Mouse (Mus musculus) heart, embryonic 10.5 days (tissue): ENCODE results near the gene Pla1a. TPM values are rescaled to one million over a fixed set of nuclear protein-coding genes. Genes with fewer than 3 reads are reported as not detected.

Experiments
- DNase-seq: peaks from one replicate; pipeline ENCODE4 v3.0.0-alpha.2; 2017; ENCODE audit warnings: low spot score
- H3K27ac ChIP-seq: fragments of 300-500 bp; sonication (generic); 2 replicates; pipeline ENCODE4 v1.5.1; 2016; ENCODE audit warnings: mild to moderate bottlenecking
- H3K27me3 ChIP-seq: fragments of 300-500 bp; sonication (generic); 2 replicates; pipeline ENCODE4 v1.6.1; 2016; ENCODE audit warnings: mild to moderate bottlenecking; ENCODE audit not compliant: poor library complexity, insufficient read depth, severe bottlenecking
- H3K36me3 ChIP-seq: fragments of 300-500 bp; sonication (generic); 2 replicates; pipeline ENCODE4 v1.6.1; 2016; ENCODE audit warnings: mild to moderate bottlenecking, moderate library complexity
- H3K4me1 ChIP-seq: fragments of 300-500 bp; sonication (generic); 2 replicates; pipeline ENCODE4 v1.6.1; 2016; ENCODE audit warnings: mild to moderate bottlenecking
- H3K4me3 ChIP-seq: fragments of 300-500 bp; sonication (generic); 2 replicates; pipeline ENCODE4 v1.5.1; 2016; ENCODE audit warnings: mild to moderate bottlenecking, moderate library complexity
- H3K9me3 ChIP-seq: fragments of 300-500 bp; sonication (generic); 2 replicates; pipeline ENCODE4 v1.6.1; 2016; ENCODE audit warnings: mild to moderate bottlenecking, moderate library complexity
- WGBS: fragments of 180-500 bp; shearing (Covaris S2); methylation state at CpG from one replicate; pipeline ENCODE4 v1.1.7; 2016; 5-methylcytosine and 5-hydroxymethylcytosine counted together
- polyA plus RNA-seq: library from polyadenylated mRNA; unstranded; fragments of >200 nt; fragmentation: Nextera tagmentation; extraction: Ambion mirVana; gene quantifications from 2 replicates; pipeline ENCODE4 v1.2.1, GENCODE M21; 2016

Gene Pla1a
- polyA plus RNA-seq, 1 experiment from 2014 or later, result 0.19 TPM

DNA sequence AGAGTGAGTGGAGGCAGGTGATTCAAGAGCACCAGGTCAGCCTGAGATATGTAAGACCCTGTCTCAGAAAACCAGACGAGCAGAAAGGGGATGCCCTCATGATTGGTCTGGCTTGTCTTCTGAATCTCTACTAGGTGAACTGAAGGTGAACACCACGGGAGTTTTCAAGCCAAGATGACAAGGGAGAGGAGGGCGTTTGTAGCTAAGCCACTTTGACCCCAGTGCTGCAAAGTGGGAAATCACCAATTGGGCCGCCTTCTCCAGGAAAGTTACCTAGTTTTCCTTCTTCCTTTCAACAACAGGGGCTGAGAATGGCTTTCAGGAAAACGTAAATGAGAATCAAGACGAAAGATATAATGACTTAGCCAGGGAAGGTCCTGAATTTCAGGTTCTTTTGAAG is 44.2 kb downstream of the Pla1a start:
- 65% methylated on average over 6 of the region's 6 CpGs for WGBS
- Histone ChIP-seq H3K4me1 (no peaks in the 10 kb centered on the region), H3K4me3 (no peak overlapping the region), H3K27ac (no peak overlapping the region), H3K36me3 (no peaks in the 10 kb centered on the region), H3K27me3 (no peaks in the 10 kb centered on the region), H3K9me3 (no peaks in the 10 kb centered on the region)
- no peak for DNase-seq

DNA sequence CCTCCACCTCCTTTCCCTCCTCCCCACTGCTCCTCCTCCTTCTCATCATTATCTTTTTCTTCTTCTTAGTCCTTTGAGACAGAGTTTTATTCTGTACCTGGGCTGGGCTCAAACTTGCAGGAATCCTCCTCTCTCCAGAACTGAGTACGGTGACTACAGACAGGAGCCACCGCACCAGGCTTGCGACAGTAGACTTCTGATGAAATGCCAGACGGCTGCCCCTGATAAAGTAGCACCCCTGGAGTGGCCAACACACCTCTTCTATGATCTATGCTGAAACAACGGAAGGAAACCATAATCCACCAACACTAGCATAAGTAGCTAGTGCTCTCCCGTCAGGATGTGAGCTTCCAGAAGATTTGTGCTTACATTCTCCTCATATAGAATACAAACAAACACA is 45.6 kb downstream of the Pla1a start:
- DNase-seq, result no peak
- Histone ChIP-seq H3K27me3 (no peaks in the 10 kb centered on the region), H3K9me3 (no peaks in the 10 kb centered on the region), H3K4me3 (no peak overlapping the region), H3K27ac (no peak overlapping the region), H3K4me1 (no peaks in the 10 kb centered on the region), H3K36me3 (no peaks in the 10 kb centered on the region)
- 75% methylated on average over 6 of the region's 6 CpGs for WGBS

DNA sequence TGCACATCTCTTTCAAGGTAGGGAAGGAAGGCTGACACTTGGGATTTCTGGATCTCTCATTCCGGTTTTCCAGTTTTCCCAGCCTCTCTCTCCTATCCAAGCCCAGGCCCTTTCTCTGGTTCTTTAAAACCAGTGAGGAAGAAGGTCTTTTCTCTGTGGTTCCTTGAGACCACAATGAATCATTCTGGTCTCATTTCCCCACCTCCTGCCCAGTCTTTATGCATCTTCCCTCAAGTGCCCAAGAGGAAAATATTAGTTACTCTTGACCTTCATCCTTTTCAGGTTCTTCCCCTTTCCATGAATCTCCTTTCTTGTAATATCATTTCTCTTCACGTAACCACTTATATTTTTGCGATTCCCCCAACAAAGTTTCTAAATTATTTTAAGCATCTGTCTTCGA is 47.2 kb downstream of the Pla1a start:
- Histone ChIP-seq H3K9me3 (no peaks in the 10 kb centered on the region), H3K4me1 (no peaks in the 10 kb centered on the region), H3K4me3 (no peak overlapping the region), H3K27ac (no peak overlapping the region), H3K36me3 (no peaks in the 10 kb centered on the region), H3K27me3 (no peaks in the 10 kb centered on the region)
- 91% methylated on average over 4 of the region's 4 CpGs for WGBS
- DNase-seq, result no peak

DNA sequence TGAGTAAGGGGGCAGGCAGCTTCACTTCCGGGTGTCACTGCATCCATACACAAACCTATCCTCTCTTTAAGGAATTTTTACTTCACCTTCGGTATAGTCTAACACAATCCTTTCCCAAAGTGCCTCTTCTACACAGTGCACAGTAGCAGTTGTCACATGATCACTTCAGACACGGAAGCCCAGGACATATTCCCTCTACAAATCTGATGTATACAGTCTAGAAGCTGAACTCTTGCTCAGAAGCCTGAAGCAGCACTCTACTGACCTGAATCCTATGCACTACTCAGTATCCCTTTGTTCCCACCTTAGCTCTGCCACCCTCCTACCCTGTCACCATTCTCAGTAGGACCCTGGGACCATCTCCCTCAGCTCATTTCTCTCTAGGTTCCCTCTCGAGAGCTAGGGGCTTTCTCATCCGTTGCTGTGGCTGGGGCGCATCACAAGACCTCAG is 47.7 kb downstream of the Pla1a start:
- Histone ChIP-seq H3K27ac (no peak overlapping the region), H3K4me1 (no peaks in the 10 kb centered on the region), H3K36me3 (no peaks in the 10 kb centered on the region), H3K9me3 (no peaks in the 10 kb centered on the region), H3K4me3 (no peak overlapping the region), H3K27me3 (no peaks in the 10 kb centered on the region)
- peak; percentile 69 for DNase-seq
- 86% methylated on average over 6 of the region's 6 CpGs for WGBS

DNA sequence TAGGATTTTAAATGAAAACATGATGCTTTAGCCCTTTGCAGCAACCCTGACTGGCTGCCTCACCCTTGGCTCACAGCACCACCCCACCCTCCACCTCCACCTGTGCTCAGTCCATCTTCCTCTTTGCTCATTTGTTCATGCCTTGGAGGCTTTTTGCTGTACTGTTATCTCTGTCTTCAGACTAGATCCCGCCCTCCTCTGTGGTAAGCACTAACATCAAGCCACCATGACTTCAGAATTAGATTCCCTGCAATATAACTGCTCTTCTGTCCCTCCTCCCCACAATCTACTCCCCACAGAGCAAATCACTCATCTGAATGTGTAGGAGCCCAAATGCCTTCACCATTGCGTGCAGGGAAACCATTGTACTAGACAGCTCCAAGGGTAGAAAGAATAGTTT is 49.3 kb downstream of the Pla1a start:
- H3K27me3 ChIP-seq, result no peaks in the 10 kb centered on the region
- 78% methylated on average over 2 of the region's 2 CpGs for WGBS
- no peak overlapping the region for H3K4me3 ChIP-seq
- peaks cover 2% of the 10 kb centered on the region; the same call in 1 of the 2 replicates for H3K4me1 ChIP-seq
- no peak overlapping the region for H3K27ac ChIP-seq
- no peaks in the 10 kb centered on the region for H3K9me3 ChIP-seq
- peaks cover 4% of the 10 kb centered on the region for H3K36me3 ChIP-seq
- DNase-seq, result no peak

DNA sequence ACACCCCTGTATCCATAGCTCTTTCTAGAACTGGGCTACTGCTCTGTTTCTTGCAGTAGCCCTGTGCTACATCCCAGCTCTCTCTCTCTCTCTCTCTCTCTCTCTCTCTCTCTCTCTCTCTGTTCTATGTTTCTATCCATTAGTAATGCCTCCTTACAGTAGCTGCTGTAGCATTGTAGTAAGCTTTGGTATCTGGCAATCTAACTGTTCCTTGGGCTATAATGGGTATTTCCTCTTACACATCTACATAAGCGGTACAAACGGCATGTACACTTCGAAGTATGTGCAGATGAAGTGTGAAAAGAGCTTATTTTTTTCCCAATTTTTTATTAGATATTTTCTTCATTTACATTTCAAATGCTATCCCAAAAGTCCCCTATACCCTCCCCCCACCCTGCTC is 53.0 kb downstream of the Pla1a start:
- H3K27ac ChIP-seq, result no peak overlapping the region
- 90% methylated on average over 3 of the region's 3 CpGs for WGBS
- H3K4me3 ChIP-seq, result no peak overlapping the region
- H3K27me3 ChIP-seq, result no peaks in the 10 kb centered on the region
- peaks cover 39% of the 10 kb centered on the region for H3K36me3 ChIP-seq
- peaks cover 27% of the 10 kb centered on the region for H3K4me1 ChIP-seq
- DNase-seq, result no peak
- no peaks in the 10 kb centered on the region for H3K9me3 ChIP-seq

DNA sequence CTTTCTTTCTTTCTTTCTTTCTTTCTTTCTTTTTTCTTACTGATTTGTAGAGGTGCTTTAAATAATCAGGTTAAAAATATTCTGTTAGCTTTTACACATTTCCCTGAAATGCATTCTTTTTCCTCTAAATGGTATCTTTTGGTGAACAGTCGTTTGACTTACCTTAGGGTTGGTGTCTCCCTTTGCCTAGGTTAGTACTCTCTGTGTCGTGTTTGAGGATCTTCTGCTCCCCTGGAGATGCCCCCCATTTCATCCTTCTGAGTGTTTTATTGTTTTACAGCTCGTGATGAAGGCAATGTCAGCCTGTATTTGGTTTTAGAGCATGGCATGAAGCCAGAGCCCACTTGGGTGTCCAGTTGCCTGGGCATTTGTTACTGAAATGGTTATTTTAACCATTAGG is 53.5 kb downstream of the Pla1a start:
- Histone ChIP-seq H3K4me1 (peaks cover 31% of the 10 kb centered on the region), H3K36me3 (peaks cover 44% of the 10 kb centered on the region), H3K27me3 (no peaks in the 10 kb centered on the region), H3K4me3 (no peak overlapping the region), H3K9me3 (no peaks in the 10 kb centered on the region), H3K27ac (no peak overlapping the region)
- peak; percentile 62 for DNase-seq
- WGBS, result 62% methylated on average over 3 of the region's 3 CpGs

DNA sequence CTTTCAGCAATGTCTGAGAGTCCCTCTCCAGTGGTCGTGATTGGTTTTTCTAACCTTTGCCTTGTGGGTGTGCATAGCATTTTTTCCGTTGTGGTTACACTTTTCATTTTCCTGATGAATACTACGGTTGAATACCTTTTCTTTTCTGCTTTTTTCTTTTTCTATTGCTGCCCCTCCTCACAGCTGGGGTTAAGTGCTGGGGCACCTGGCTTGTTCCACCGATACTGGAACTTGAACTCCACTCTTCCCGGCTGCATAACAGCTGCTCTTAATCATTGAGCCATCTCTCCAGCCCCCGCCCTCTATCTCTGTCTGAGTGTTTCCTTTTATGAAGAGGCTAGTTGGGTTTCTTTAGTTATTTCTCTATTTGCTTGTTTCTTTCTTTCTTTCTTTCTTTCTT is 53.9 kb downstream of the Pla1a start:
- DNase-seq, result peak; percentile 69

DNA sequence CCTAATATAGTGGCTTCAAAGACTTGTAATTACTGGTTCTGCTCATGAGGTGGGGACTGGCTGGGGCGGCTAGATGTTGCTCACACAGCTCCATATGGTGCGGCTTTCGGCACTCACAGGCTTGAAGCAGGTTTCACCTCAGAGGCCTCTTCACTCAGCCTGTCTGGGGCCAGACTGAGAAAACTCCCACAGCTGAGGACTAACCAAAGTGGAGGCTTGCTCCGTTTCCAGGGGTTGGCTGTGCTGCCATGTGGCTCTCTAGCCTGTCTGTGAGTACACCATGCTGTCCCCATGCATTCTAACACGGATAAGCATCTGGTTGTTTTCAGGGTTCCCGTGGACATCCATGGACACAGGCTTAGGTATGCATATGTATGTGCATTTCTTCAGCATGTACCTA is 54.4 kb downstream of the Pla1a start:
- peak; percentile 75 for DNase-seq
- WGBS, result 79% methylated on average over 6 of the region's 6 CpGs
- H3K27ac ChIP-seq, result no peak overlapping the region
- H3K4me3 ChIP-seq, result no peak overlapping the region
- peaks cover 53% of the 10 kb centered on the region for H3K36me3 ChIP-seq
- H3K4me1 ChIP-seq, result peaks cover 40% of the 10 kb centered on the region
- H3K27me3 ChIP-seq, result no peaks in the 10 kb centered on the region
- H3K9me3 ChIP-seq, result no peaks in the 10 kb centered on the region

More for the DNA sequence above, 53.9 kb downstream of the Pla1a start:
- Histone ChIP-seq H3K27me3 (no peaks in the 10 kb centered on the region), H3K9me3 (no peaks in the 10 kb centered on the region), H3K36me3 (peaks cover 48% of the 10 kb centered on the region), H3K4me1 (peaks cover 35% of the 10 kb centered on the region), H3K4me3 (no peak overlapping the region), H3K27ac (no peak overlapping the region)
- 53% methylated on average over 6 of the region's 6 CpGs for WGBS

DNA sequence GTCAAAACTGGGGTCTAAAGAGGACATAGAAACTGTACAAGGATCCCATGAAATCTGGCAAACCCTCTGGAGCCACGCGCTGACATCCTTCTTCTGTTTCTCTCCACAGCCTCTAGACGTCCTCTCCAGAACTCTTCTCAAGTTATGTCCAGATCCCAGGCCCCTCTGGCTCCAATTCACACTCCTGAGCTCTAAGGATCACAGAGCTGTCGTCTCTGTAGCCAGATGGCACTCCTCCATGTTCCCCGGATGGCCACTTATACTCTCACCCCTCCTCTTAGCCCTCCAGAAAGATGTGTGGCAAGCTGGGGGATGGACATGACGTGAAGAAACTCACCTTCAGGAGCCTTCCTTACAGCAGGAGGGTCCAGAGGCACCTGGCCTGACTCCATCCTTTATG is 55.4 kb downstream of the Pla1a start:
- Histone ChIP-seq H3K27ac (no peak overlapping the region), H3K36me3 (peaks cover 61% of the 10 kb centered on the region), H3K27me3 (no peaks in the 10 kb centered on the region), H3K4me3 (no peak overlapping the region), H3K9me3 (no peaks in the 10 kb centered on the region), H3K4me1 (peaks cover 49% of the 10 kb centered on the region)
- 75% methylated on average over 6 of the region's 6 CpGs for WGBS
- DNase-seq, result peak; percentile 70

DNA sequence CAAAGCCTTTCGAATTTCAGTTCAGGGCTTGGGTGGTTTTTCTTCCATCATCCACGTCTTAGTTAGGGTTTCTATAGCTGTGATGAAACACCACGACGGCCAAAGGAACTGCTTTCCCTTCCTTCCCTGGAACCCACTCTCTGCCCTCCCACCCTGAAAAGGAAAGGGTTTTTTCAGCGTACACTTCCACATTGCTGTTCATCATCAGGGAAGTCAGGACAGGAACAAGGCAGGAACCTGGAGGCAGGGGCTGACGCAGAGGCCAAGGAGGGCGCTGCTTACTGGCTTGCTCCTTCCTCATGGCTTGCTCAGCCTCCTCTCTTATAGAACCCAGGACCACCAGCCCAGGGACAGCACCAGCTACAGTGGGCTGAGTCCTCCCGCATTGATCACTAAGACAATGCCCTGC is 56.1 kb downstream of the Pla1a start:
- H3K9me3 ChIP-seq, result no peaks in the 10 kb centered on the region
- no peaks in the 10 kb centered on the region for H3K27me3 ChIP-seq
- peaks cover 64% of the 10 kb centered on the region for H3K36me3 ChIP-seq
- DNase-seq, result peak; percentile 74
- H3K4me1 ChIP-seq, result peaks cover 53% of the 10 kb centered on the region
- H3K4me3 ChIP-seq, result peak overlapping the region; percentile 34
- 53% methylated on average over 8 of the region's 8 CpGs for WGBS
- H3K27ac ChIP-seq, result peak overlapping the region; percentile 66; the same call in 1 of the 2 replicates

DNA sequence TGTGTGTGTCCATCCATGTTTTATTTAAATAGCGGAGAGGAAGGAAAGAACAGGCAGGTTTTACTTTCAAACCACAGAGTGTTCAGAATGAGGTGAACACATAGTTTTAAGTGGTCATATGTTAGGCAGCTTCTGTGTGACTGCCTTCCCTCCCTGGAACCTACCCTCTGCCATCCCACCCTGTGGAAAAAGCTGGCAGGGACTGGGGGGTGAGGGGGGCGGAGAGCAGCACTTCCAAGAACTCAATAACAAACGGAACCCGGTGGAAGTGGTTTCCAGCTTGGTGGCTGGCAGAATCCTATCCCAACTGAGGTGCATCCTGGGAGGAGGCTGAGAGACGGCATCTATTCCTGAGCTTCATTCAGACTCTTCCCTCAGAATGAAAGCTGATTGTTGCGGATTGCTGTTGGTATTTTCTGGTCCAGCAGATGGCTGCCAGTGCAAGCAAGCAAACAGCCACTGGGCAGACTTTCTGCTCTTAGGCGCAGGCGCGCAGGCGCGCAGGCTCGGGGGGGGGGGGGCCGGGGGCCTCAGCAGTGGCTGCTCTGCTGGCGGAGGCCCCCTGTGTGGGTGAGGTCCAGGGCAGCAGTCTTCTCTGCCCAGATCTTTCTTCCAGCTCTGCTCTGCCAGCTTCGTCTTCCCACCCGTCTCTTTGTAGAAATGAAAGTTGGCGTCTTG is 56.6 kb downstream of the Pla1a start:
- DNase-seq, result peak; percentile 76
- H3K36me3 ChIP-seq, result peaks cover 70% of the 10 kb centered on the region
- WGBS, result 45% methylated on average over 14 of the region's 17 CpGs
- no peaks in the 10 kb centered on the region for H3K9me3 ChIP-seq
- peaks cover 56% of the 10 kb centered on the region for H3K4me1 ChIP-seq
- H3K27me3 ChIP-seq, result no peaks in the 10 kb centered on the region
- peak overlapping the region; percentile 34 for H3K4me3 ChIP-seq
- H3K27ac ChIP-seq, result peak overlapping the region; percentile 66; the same call in 1 of the 2 replicates

DNA sequence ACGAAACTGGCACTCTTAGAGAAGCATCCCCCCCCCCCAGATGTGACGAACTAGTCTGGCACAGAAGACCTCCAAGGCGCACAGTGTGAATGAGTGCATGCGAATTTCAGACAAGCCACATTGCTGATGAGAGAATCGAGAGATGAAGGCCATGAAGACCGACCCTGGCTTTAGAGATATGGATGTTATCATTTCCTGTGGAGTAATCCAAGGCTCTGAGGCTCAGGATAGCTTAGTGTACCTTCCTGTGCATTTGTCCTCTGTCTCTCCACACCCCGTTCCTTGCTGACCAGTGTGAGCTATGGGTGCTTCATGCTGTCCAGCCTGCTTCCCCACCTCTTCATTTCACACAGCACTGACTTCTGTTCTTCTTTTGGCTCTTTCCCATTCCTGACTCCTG is 57.8 kb downstream of the Pla1a start:
- H3K36me3 ChIP-seq, result peaks cover 81% of the 10 kb centered on the region
- no peaks in the 10 kb centered on the region for H3K27me3 ChIP-seq
- no peak overlapping the region for H3K4me3 ChIP-seq
- 49% methylated on average over 7 of the region's 7 CpGs for WGBS
- peak overlapping the region; percentile 17; the same call in 1 of the 2 replicates for H3K27ac ChIP-seq
- H3K9me3 ChIP-seq, result no peaks in the 10 kb centered on the region
- H3K4me1 ChIP-seq, result peaks cover 65% of the 10 kb centered on the region
- peak; percentile 75 for DNase-seq
